Mouse (Mus musculus) stomach, postnatal 0 days (tissue): ENCODE measurements around the gene Cacna2d3.

Experiments
- CTCF ChIP-seq: IDR thresholded peaks from 2 replicates; pipeline ENCODE4 v1.5.1; 2016; ENCODE audit warnings: antibody characterized with exemption, low read depth, mild to moderate bottlenecking, moderate library complexity
- EP300 ChIP-seq: optimal IDR thresholded peaks from 2 replicates; pipeline ENCODE3; 2016; ENCODE audit warnings: antibody characterized with exemption

DNA sequence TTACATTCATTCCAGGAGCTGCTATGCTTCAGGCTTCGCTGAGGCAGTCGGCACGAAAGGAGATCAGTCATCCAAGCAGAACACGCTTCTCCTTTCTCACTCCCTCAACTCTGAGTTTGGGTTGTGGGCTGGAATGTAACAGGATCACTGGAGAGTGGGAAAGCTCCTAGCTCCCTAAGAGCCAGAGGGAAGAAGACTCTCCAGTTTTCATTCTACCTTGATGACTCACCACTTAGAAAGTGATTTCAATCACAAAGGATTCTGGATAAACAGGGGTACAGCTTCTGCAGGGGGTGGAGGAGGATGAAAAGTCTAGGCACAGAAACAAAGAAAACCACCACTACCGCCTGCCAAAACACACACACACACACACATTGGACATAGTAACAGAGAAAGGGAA, 760.3 kb downstream of the Cacna2d3 start:
- TF ChIP-seq EP300 (no peak), CTCF (no peak)
